Mouse (Mus musculus): ENCODE measurements around the gene Hist1h2be. TPM values are rescaled to one million over a fixed set of nuclear protein-coding genes. Genes with fewer than 3 reads are reported as not detected.

Hist1h2be gene
- polyA plus RNA-seq, 1 experiment from 2014 or later = 2.2 TPM

DNA sequence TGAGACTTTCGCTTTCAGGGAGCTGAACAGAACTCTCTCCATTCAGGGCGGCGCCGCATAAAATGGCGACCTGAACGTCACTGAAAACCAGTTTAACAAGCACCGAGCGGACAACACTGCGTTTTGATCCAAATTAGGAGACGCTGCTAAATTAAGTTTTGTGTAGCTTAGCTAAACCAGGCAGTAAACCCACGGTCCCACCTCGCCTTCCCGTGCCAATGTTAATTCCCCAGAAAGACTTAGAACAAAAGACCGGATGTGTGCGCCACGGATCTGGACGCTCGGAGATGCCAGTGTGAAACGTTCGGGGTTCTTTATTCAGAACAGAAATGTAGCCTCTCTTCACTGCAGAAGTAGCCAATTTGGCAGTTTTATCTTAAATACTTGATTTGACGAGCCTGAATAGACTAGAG is 35.9 kb downstream of the Hist1h2be start:
- Histone ChIP-seq H3K4me3 (ENCODE audit: low read depth, low read length) (peak overlapping the region; percentile 42), H3K27ac (ENCODE audit: low read depth, low read length) (peak overlapping the region; percentile 96), H3K4me1 (replicated peaks; ENCODE audit: control insufficient read depth, insufficient read depth, low read length) (peaks cover 3% of the 10 kb centered on the region; the same call in 1 of the 2 replicates), H3K9ac (ENCODE audit: low read depth, low read length) (peak overlapping the region; percentile 84), H3K9me3 (ENCODE audit: control insufficient read depth, low read length) (no peaks in the 10 kb centered on the region), H3K4me2 (replicated peaks; ENCODE audit: low read depth, low read length) (peak overlapping the region; percentile 70), H3K36me3 (ENCODE audit: control insufficient read depth, insufficient read depth, low read length) (no peaks in the 10 kb centered on the region), H3K27me3 (ENCODE audit: control insufficient read depth, insufficient read depth, low read length) (no peaks in the 10 kb centered on the region)
- under 1% methylated on average over 21 of the region's 21 CpGs for WGBS
- DNase-seq (ENCODE audit: low spot score) (peak; percentile 80), ATAC-seq (ENCODE audit: low FRiP score) (0 out of 2 replicates have a peak, but pooled peaks have one; percentile 7)

DNA sequence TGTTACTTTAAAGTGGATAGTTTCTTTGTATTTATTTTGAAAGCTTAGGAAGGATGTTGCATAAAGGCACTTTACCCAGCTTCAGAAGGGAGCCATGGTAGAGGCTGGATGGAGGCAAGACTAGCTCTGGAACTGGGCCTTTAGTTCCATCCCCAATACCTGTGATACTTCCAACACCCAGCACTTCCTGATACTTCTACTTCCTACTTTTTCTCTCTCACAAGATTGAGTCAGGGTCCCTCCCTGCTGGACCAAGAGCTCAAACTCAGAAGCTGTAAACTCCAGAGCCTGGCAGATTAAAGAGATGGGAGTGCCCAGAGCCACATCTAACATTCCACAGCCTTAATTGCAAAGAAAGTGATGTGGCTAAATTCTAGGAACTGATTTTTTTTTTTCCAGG is 36.6 kb downstream of the Hist1h2be start:
- DNase-seq (ENCODE audit: low spot score) = no peak
- H3K27ac ChIP-seq (ENCODE audit: low read depth, low read length) = peak overlapping the region; percentile 96

DNA sequence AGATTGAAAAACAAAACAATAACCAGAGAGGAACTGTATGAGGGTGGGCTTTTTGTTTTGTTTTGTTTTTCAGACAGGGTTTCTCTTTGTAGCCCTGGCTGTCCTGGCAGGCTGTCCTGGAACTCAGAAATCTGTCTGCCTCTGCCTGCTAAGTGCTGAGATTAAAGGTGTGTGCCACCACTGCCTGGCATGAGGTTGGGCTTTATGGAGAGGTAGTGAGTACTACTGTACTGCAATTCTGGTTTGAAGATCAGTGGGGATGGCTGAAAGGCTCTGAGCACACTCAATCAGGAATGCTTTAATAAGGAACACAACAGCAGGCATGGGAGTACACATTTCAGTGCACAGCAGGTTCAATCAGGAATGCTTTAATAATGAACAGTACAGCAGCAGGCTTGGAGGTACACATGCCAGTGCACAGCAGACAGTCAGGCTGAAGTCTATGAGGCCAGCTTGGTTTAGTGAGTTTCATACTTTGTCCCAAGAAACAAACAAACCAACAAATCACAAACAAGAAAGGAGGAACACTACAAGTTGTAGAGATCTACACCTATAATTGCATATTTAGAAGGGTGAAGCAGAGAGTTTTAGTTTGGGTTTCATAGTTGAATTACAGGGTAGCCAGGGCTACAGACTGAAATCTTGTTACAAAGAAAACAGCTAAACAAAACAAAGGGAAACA is 37.4 kb downstream of the Hist1h2be start:
- no peak overlapping the region for H3K4me3 ChIP-seq (ENCODE audit: low read depth, low read length)
- no peaks in the 10 kb centered on the region for H3K27me3 ChIP-seq (ENCODE audit: control insufficient read depth, insufficient read depth, low read length)
- no peaks in the 10 kb centered on the region for H3K36me3 ChIP-seq (ENCODE audit: control insufficient read depth, insufficient read depth, low read length)
- DNase-seq (ENCODE audit: low spot score) = no peak
- H3K27ac ChIP-seq (ENCODE audit: low read depth, low read length) = peak overlapping the region; percentile 75
- H3K9ac ChIP-seq (ENCODE audit: low read depth, low read length) = no peak overlapping the region
- ATAC-seq (ENCODE audit: low FRiP score) = no peak
- H3K4me1 ChIP-seq (replicated peaks; ENCODE audit: control insufficient read depth, insufficient read depth, low read length) = peaks cover 3% of the 10 kb centered on the region; the same call in 1 of the 2 replicates
- H3K4me2 ChIP-seq (replicated peaks; ENCODE audit: low read depth, low read length) = no peak overlapping the region
- H3K9me3 ChIP-seq (ENCODE audit: control insufficient read depth, low read length) = no peaks in the 10 kb centered on the region

More for the DNA sequence above, 36.6 kb downstream of the Hist1h2be start:
- Histone ChIP-seq H3K27me3 (ENCODE audit: control insufficient read depth, insufficient read depth, low read length) (no peaks in the 10 kb centered on the region), H3K4me3 (ENCODE audit: low read depth, low read length) (peak overlapping the region; percentile 42; the same call in 1 of the 2 replicates), H3K9me3 (ENCODE audit: control insufficient read depth, low read length) (no peaks in the 10 kb centered on the region), H3K4me2 (replicated peaks; ENCODE audit: low read depth, low read length) (peak overlapping the region; percentile 70), H3K9ac (ENCODE audit: low read depth, low read length) (peak overlapping the region; percentile 84), H3K36me3 (ENCODE audit: control insufficient read depth, insufficient read depth, low read length) (no peaks in the 10 kb centered on the region), H3K4me1 (replicated peaks; ENCODE audit: control insufficient read depth, insufficient read depth, low read length) (peaks cover 3% of the 10 kb centered on the region; the same call in 1 of the 2 replicates)
- ATAC-seq (ENCODE audit: low FRiP score) = no peak

DNA sequence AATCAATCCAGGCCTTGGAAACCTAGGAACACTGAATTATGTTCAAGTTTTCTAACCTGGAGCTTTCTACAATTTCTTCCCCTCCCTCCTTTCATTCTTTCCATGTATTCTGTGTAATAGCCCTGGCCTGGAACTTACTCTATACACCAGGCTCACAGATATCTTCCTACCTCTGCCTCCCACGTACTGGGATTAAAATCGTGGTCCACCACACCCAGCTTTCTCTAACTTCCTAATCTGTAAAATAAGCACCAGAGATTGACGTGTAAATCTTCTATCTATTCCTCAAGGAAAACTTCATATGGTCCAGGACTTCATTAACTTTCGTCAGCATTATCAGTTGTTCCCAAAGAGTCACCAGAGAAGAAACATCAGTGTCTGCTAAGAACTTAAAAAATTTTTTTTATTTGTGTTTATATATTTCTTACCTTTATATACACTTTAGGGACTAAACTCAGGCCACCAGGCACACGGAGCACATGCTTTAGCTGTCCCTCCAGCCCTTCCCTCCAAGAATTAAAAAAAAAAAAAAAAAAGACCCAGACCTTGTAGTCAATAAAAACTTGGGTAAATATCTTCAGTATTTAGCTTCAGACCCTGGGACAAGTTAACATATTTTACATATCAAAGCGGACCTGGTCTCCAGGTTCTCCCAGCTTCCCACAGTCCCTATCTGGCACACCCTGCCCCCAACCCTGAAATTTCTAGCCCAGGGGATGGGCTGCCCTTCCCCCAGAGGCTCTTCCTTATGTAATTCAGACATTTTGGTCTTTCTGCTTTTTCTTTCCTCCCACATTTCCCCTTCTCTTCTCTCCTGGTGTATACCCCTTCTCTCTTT is 38.5 kb downstream of the Hist1h2be start:
- H3K4me1 ChIP-seq (replicated peaks; ENCODE audit: control insufficient read depth, insufficient read depth, low read length) = peaks cover 3% of the 10 kb centered on the region; the same call in 1 of the 2 replicates
- WGBS = 5% methylated on average over 6 of the region's 6 CpGs
- no peaks in the 10 kb centered on the region for H3K27me3 ChIP-seq (ENCODE audit: control insufficient read depth, insufficient read depth, low read length)
- H3K9me3 ChIP-seq (ENCODE audit: control insufficient read depth, low read length) = no peaks in the 10 kb centered on the region
- no peak for ATAC-seq (ENCODE audit: low FRiP score)
- H3K4me3 ChIP-seq (ENCODE audit: low read depth, low read length) = peak overlapping the region; percentile 44
- H3K4me2 ChIP-seq (replicated peaks; ENCODE audit: low read depth, low read length) = peak overlapping the region; percentile 83
- no peaks in the 10 kb centered on the region for H3K36me3 ChIP-seq (ENCODE audit: control insufficient read depth, insufficient read depth, low read length)
- H3K9ac ChIP-seq (ENCODE audit: low read depth, low read length) = peak overlapping the region; percentile 63
- H3K27ac ChIP-seq (ENCODE audit: low read depth, low read length) = peak overlapping the region; percentile 88
- DNase-seq (ENCODE audit: low spot score) = peak; percentile 49

DNA sequence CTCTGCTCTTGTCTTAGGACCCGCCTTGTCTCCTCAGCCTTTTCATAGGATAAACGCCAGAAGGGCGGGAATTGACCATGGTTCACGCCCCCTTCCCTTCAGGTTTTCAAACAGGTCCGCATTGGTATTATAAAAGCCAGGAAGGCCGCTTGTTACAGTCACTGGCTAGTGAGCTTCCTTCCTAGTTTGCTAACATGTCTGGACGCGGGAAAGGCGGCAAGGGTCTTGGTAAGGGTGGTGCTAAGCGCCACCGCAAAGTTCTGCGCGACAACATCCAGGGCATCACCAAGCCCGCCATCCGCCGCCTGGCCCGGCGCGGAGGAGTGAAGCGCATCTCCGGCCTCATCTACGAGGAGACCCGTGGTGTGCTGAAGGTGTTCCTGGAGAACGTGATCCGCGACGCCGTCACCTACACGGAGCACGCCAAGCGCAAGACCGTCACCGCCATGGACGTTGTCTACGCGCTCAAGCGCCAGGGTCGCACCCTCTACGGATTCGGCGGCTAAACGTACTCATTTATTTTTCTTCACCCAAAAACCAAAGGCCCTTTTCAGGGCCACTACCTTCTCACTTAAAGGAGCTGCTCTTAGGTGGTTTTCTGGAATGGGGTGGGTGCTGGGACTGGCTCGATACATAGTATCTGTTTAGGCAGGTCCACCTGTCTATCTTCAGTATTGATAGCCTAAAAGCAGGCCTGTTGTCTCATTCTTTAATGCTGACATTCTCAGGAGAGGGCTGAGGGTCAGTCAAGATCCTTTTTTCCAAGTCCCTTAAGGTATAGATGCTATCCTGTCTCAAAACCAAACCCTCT is 39.3 kb downstream of the Hist1h2be start, which contains the start of gene Hist1h4d:
Gene Hist1h4d (plus strand): TSS at position 191 of the 811 bp plus-strand sequence.
- peak; percentile 90 for ATAC-seq (ENCODE audit: low FRiP score)
- Histone ChIP-seq H3K4me1 (replicated peaks; ENCODE audit: control insufficient read depth, insufficient read depth, low read length) (peaks cover 3% of the 10 kb centered on the region; the same call in 1 of the 2 replicates), H3K9me3 (ENCODE audit: control insufficient read depth, low read length) (no peaks in the 10 kb centered on the region), H3K36me3 (ENCODE audit: control insufficient read depth, insufficient read depth, low read length) (no peaks in the 10 kb centered on the region), H3K27ac (ENCODE audit: low read depth, low read length) (peak within 1 kb of the TSS; percentile 88), H3K4me2 (replicated peaks; ENCODE audit: low read depth, low read length) (peak within 1 kb of the TSS; percentile 83), H3K4me3 (ENCODE audit: low read depth, low read length) (peak within 1 kb of the TSS; percentile 44), H3K27me3 (ENCODE audit: control insufficient read depth, insufficient read depth, low read length) (no peaks in the 10 kb centered on the region), H3K9ac (ENCODE audit: low read depth, low read length) (peak within 1 kb of the TSS; percentile 63)
- DNase-seq (ENCODE audit: low spot score) = peak; percentile 99
- under 1% methylated on average over 43 of the region's 43 CpGs for WGBS

DNA sequence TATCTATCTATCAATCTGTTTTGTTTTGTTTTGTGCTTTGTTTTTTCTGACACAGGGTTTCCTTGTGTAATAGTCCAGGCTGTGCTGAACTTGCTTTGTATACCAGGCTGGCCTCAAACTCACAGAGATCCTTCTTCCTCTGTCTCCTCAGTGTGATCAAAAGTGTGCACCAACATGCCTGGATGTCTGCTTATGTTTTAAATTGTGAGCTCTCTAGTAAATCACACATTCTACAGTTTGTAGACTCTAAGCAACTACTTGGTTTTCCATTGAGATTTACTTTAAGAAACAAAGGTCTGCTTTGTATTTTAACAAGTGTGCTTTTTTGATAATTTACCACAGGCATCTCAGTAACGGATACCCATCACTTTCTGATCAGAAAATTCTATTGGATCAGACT is 43.1 kb downstream of the Hist1h2be start:
- Histone ChIP-seq H3K4me3 (ENCODE audit: low read depth, low read length) (no peak overlapping the region), H3K4me1 (replicated peaks; ENCODE audit: control insufficient read depth, insufficient read depth, low read length) (peaks cover 2% of the 10 kb centered on the region; the same call in 1 of the 2 replicates), H3K9me3 (ENCODE audit: control insufficient read depth, low read length) (no peaks in the 10 kb centered on the region), H3K4me2 (replicated peaks; ENCODE audit: low read depth, low read length) (no peak overlapping the region), H3K9ac (ENCODE audit: low read depth, low read length) (no peak overlapping the region), H3K27me3 (ENCODE audit: control insufficient read depth, insufficient read depth, low read length) (no peaks in the 10 kb centered on the region), H3K36me3 (ENCODE audit: control insufficient read depth, insufficient read depth, low read length) (no peaks in the 10 kb centered on the region), H3K27ac (ENCODE audit: low read depth, low read length) (0 out of 2 replicates have a peak overlapping the region, but pooled peaks have one; percentile 24)
- DNase-seq (ENCODE audit: low spot score) = no peak
- ATAC-seq (ENCODE audit: low FRiP score) = no peak
- 87% methylated on average over 1 of the region's 1 CpGs for WGBS

DNA sequence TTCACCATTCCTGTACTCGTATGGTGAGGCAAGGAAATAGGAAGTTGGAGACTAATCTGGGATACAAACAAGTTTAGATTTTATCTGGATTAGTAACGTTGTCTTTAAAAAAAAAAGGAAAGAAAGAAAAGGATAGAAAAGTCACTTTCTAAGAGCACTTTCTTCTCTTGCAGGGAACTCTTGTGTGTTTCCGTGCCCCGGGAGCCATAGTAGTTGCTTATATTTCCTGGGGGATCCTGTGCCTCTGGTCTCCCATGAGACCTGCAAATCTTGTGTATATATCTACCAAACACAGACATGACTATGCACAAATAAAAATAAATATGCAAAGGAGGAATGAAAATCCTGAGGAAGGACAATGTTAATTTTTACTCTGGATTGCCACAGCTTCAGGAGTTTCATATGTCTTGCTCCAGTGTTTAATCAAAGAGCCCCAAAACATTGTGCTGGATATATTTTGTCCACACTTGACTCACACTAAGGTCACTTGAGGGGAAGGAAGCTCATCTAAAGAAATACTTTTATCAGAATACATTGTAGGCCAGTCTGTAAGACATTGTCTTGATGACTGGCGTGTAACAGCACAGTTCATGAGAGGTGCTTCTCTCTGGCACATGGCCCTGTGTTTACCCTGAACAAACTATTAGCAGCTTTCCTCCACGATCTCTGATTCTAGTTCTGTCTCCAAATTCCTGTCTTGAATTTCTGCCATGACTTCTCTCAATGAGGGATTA is 43.9 kb downstream of the Hist1h2be start:
- ATAC-seq (ENCODE audit: low FRiP score) (no peak), DNase-seq (ENCODE audit: low spot score) (peak; percentile 37)
- H3K4me1 ChIP-seq (replicated peaks; ENCODE audit: control insufficient read depth, insufficient read depth, low read length) = peaks cover 2% of the 10 kb centered on the region; the same call in 1 of the 2 replicates
- 47% methylated on average over 6 of the region's 6 CpGs for WGBS
- peak overlapping the region; percentile 66 for H3K4me2 ChIP-seq (replicated peaks; ENCODE audit: low read depth, low read length)
- H3K27ac ChIP-seq (ENCODE audit: low read depth, low read length) = peak overlapping the region; percentile 77
- no peaks in the 10 kb centered on the region for H3K27me3 ChIP-seq (ENCODE audit: control insufficient read depth, insufficient read depth, low read length)
- no peaks in the 10 kb centered on the region for H3K9me3 ChIP-seq (ENCODE audit: control insufficient read depth, low read length)
- no peaks in the 10 kb centered on the region for H3K36me3 ChIP-seq (ENCODE audit: control insufficient read depth, insufficient read depth, low read length)
- peak overlapping the region; percentile 65 for H3K9ac ChIP-seq (ENCODE audit: low read depth, low read length)
- H3K4me3 ChIP-seq (ENCODE audit: low read depth, low read length) = peak overlapping the region; percentile 41

All from hindbrain, embryonic 11.5 days (tissue).